Mouse (Mus musculus) neural tube, embryonic 11.5 days (tissue): ENCODE measurements around the gene Armh4. TPM values are rescaled to one million over a fixed set of nuclear protein-coding genes. Genes with fewer than 3 reads are reported as not detected.
"Not testable (repeated sequence)": the region's sequence is repeated elsewhere in the genome, so short reads cannot be mapped to it uniquely, and the experiment has no call there.

Experiments
- ATAC-seq: fragments of 200-750 bp; cut with Nextera tagmentation; 2 replicates; pipeline ENCODE4 v1.8.0; 2017; ENCODE audit warnings: moderate number of reproducible peaks, mild to moderate bottlenecking, moderate TSS enrichment, moderate library complexity; ENCODE audit not compliant: insufficient read depth, low FRiP score, low TSS enrichment
- DNase-seq: peaks from one replicate; pipeline ENCODE4 v3.0.0-alpha.2; 2015; ENCODE audit warnings: low spot score
- H3K27ac ChIP-seq: fragments of 300-500 bp; sonication (generic); 2 replicates; pipeline ENCODE4 v1.5.1; 2014; ENCODE audit warnings: low read depth, mild to moderate bottlenecking, low read length
- H3K27me3 ChIP-seq: fragments of 300-500 bp; sonication (generic); 2 replicates; pipeline ENCODE4 v1.6.1; 2014; ENCODE audit warnings: mild to moderate bottlenecking, low read length, mixed read lengths; ENCODE audit not compliant: control insufficient read depth, insufficient read depth
- H3K36me3 ChIP-seq: fragments of 300-500 bp; sonication (generic); 2 replicates; pipeline ENCODE4 v1.6.1; 2014; ENCODE audit warnings: mild to moderate bottlenecking, low read length, moderate library complexity, mixed read lengths; ENCODE audit not compliant: control insufficient read depth, insufficient read depth
- H3K4me1 ChIP-seq: fragments of 300-500 bp; sonication (generic); 2 replicates; pipeline ENCODE4 v1.6.1; 2014; ENCODE audit warnings: low read length, mixed read lengths; ENCODE audit not compliant: control insufficient read depth, insufficient read depth
- H3K4me2 ChIP-seq: fragments of 300-500 bp; sonication (generic); 2 replicates; pipeline ENCODE4 v1.6.1; 2014; ENCODE audit warnings: low read depth, mild to moderate bottlenecking, moderate library complexity
- H3K4me3 ChIP-seq: fragments of 300-500 bp; sonication (generic); 2 replicates; pipeline ENCODE4 v1.5.1; 2014; ENCODE audit warnings: low read depth, low read length
- H3K9ac ChIP-seq: fragments of 300-500 bp; sonication (generic); 2 replicates; pipeline ENCODE4 v1.6.1; 2014; ENCODE audit warnings: mild to moderate bottlenecking, low read length
- H3K9me3 ChIP-seq: fragments of 300-500 bp; sonication (generic); 2 replicates; pipeline ENCODE4 v1.6.1; 2016; ENCODE audit warnings: low read length; ENCODE audit not compliant: control insufficient read depth
- WGBS: fragments of 180-500 bp; shearing (Covaris S2); extraction: QIAGEN DNeasy Blood & Tissue Kit; methylation state at CpG from one replicate; pipeline ENCODE4 v1.1.7; 2014; 5-methylcytosine and 5-hydroxymethylcytosine counted together
- polyA plus RNA-seq: library from polyadenylated mRNA; unstranded; fragments of >200 nt; fragmentation: Nextera tagmentation; extraction: Ambion mirVana; gene quantifications from 2 replicates; pipeline ENCODE4 v1.2.1, GENCODE M21; 2014

Gene Armh4
- 35.5 and 36.9 TPM in 2 replicates for polyA plus RNA-seq

DNA sequence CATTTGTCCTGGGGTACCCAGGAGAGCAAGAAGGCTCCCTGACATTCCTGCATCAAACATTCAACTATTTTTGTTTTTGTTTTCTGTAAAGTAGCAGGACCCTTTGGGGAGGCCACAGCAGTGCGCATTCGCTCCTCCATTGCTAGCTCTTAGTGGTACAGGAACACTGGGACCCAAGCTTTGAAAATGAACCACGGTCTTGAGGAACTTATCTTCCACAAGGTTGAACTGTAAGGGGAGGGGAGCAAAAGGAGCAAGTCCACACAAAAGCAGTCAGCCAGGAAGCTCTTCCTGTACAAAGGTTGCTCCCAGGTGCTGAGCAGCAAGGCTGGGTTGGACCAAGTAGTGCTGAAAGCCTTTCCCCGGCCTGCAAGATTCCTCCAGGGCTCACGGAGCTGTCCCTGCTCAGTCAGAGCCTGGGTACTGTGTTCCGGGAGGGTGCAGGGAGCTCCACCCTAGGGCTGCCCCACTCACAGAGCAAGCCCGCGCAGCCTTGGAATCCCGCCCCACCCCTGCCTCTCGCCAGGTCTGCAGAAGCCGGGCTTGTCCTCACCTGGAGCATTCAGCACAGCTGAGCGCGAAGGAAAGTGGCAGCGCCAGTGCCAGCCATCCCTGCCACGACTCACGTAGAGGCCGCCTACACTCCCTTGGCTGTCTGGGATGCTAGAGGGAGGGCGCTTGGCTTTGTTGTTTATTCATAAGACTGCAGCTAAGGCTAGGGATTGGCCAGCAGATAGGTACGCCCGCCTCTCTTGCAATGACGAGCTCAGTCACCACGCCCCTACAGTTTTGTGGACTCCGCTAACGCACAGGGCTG lies at the start of gene Armh4:
TSS of gene Armh4 (minus strand) at position 669 of the 817 bp plus-strand sequence.
- H3K4me3 ChIP-seq = peak within 1 kb of the TSS; percentile 62
- H3K9me3 ChIP-seq = no peaks in the 10 kb centered on the region
- WGBS = 2% methylated on average over 23 of the region's 24 CpGs
- peak within 1 kb of the TSS; percentile 74 for H3K9ac ChIP-seq
- peak within 1 kb of the TSS; percentile 79 for H3K4me2 ChIP-seq
- H3K27me3 ChIP-seq = no peaks in the 10 kb centered on the region
- DNase-seq (peak; percentile 86), ATAC-seq (peak; percentile 100)
- peak within 1 kb of the TSS; percentile 62; the same call in 1 of the 2 replicates for H3K27ac ChIP-seq
- H3K36me3 ChIP-seq = no peaks in the 10 kb centered on the region
- H3K4me1 ChIP-seq = no peaks in the 10 kb centered on the region

DNA sequence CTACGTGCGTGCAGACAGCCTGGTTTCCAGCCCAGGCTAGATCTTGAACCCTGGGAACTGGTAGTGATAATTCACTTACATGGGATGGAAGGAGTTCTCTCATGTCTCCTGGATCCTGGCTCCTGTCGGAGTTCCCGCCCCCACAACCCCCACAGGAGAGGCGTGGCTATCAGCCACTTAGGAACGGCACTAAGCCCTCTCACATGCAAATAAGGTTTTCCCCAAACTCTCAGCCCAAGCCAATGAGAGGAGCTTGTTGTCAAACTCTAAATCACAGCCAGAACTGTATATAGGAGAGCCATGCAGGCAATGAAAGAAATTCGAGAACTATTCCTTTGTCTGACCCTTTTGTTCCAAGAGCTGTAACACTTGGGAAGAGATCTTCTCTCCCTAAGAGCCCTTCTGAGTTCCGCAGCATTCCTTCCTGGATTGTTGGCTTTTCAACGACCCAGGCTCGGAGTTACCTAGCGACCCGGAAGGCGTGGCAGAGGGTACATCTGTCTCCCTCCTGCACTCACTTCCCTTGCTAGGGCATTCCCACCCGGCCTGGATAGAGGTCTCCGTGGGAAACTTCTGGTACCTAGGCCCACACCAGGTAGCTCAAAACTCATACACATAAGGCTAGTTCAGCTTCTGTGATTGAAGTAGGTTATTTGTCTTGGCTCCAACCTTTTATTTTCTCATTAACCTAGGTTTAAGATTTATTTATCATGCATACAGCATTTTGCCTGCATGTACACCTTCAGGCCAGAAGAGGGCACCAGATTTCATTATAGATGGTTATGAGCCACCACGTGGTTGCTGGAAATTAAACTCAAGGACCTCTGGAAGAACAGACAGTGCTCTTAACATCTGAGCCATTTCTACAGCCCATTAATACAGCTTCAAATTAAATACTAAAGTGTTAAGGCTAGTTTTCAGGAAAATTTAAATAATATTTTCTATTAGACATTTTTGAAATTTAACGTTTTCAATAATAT lies 46.3 kb upstream of the Armh4 start:
- peak overlapping the region; percentile 49 for H3K4me2 ChIP-seq
- peak; percentile 41 for DNase-seq
- no peak overlapping the region for H3K27ac ChIP-seq
- H3K9me3 ChIP-seq = no peaks in the 10 kb centered on the region
- peak overlapping the region; percentile 0; the same call in 1 of the 2 replicates for H3K9ac ChIP-seq
- 11% methylated on average over 17 of the region's 17 CpGs for WGBS
- no peaks in the 10 kb centered on the region for H3K4me1 ChIP-seq
- ATAC-seq = peak; percentile 61; the same call in 1 of the 2 replicates
- H3K36me3 ChIP-seq = no peaks in the 10 kb centered on the region
- H3K27me3 ChIP-seq = no peaks in the 10 kb centered on the region
- 0 out of 2 replicates have a peak overlapping the region, but pooled peaks have one; percentile 12 for H3K4me3 ChIP-seq

DNA sequence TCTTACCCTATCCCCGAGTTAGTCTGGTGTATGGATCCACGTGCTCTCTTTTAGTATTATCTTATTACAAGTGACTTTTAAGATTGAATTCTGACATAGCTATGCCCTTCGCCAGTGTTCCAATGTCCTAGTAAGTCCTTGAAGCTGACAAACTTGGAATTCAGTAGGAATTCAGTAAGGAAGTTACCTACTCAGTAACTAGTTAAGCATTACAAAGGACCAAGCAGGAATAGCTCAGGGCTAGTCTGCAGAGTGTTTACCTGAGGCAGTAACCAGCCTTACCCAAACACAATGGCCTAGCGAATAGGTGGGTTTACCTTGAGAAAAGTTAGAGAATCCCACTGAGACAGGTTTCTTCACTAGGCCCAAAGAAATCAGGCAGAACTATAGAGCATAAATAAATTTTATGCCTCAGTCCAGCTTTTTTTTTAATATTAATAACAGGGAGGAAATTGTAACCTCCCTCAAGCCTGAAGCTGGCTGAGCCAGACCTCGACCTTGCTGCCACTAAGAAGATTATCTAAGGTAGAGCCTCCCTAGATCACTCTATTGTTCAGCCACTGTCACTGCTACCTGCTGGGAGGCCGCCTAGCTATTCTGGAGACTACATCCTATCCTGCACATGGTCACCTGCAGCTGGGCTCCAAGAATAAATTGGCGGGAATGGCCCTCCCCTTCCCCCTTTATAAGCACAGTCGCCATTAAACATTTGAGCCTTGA lies 36.7 kb upstream of the Armh4 start:
- not testable (repeated sequence) for H3K27me3 ChIP-seq, H3K4me3 ChIP-seq

DNA sequence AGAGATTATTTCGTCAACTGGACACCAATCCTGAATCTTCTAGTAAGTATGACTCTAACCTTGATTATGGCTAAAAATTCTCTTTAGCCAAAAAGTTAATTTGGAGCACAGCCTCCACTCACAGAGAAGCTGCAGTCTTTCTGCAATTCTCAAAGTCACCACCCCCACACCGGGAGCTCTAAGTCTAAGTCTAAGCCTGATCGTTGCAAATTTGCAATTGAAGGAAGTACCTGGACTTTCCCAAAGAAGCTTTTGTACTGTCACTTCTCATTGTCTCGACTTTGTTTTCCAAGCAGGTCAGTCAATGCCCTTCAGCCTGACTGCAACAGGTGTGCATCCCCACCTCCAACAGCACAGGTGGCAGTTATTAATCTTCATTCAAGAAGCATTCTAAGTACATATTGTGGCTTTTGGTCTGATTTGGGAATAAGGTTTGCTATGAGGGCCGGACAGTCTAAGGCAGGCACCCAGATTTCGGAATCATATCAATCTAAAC lies 35.6 kb upstream of the Armh4 start:
- not testable (repeated sequence) for DNase-seq, H3K36me3 ChIP-seq, ATAC-seq, H3K9ac ChIP-seq, H3K9me3 ChIP-seq, H3K4me3 ChIP-seq, H3K27me3 ChIP-seq, H3K27ac ChIP-seq, H3K4me2 ChIP-seq, H3K4me1 ChIP-seq
- WGBS = 90% methylated on average over 6 of the region's 6 CpGs

More for the DNA sequence above, 36.7 kb upstream of the Armh4 start:
- not testable (repeated sequence) for H3K9me3 ChIP-seq, DNase-seq, H3K36me3 ChIP-seq, ATAC-seq, H3K4me2 ChIP-seq, H3K9ac ChIP-seq, H3K27ac ChIP-seq, H3K4me1 ChIP-seq
- WGBS = 84% methylated on average over 8 of the region's 8 CpGs

DNA sequence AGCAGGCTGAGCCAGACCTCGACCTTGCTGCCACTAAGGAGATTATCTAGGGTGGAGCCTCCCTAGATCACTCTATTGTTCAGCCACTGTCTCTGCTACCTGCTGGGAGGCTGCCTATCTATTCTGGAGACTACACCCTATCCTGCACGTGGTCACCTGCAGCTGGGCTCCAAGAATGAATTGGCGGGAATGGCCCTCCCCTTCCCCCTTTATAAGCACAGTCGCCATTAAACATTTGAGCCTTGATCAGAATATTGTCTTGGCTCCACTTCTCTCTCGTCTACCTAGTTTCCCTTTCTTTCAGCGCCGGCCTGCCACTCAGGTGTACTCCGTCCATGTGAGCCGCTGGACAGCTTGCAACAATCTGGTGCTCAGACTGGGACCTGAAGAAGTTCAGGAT lies 29.8 kb upstream of the Armh4 start:
- not testable (repeated sequence) for H3K4me2 ChIP-seq, H3K27ac ChIP-seq, DNase-seq, H3K36me3 ChIP-seq, H3K4me1 ChIP-seq, ATAC-seq, H3K9ac ChIP-seq, H3K27me3 ChIP-seq, H3K9me3 ChIP-seq, H3K4me3 ChIP-seq
- WGBS = 84% methylated on average over 9 of the region's 9 CpGs

DNA sequence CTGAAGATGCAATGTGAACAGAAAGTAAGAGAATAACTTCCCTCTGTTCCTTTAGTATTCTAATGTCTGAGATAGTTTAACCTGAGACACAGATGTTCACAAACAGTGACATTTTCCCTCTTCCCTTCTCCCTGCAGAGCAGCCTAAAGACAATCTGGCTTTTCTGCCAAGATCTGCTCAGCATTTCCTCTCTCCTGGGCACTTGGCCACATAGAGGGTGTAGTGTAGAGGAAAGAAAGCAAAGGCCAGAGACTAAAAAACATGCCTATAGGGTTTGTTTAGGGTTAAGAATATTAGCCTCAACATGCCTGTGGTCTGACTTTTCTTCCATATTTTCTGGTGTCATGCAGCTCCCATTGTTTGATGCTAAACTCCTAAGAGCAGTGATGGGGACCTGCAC lies 21.9 kb upstream of the Armh4 start:
- not testable (repeated sequence) for H3K4me3 ChIP-seq, ATAC-seq

DNA sequence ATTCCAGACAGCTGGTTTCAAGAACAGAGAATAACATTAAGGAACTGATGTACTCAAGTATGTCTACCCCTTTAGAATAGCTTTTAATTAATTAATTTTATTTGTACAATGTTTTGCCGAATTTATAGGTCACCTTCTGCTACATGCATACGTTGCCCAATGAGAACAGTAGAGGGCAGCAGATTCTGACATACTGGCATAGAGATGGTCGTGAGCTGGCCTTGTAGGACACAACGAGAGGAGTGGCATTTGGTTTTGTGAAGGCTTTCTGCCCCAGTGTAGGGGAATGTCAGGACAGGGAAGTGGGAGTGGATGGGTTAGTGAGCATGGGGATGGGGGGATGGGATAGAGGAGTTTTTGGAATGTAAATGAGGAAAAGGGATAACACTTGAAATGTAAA lies 18.3 kb upstream of the Armh4 start:
- DNase-seq (peak; percentile 28), ATAC-seq (no peak; the same call in 1 of the 2 replicates)
- H3K27me3 ChIP-seq = no peaks in the 10 kb centered on the region
- H3K36me3 ChIP-seq = no peaks in the 10 kb centered on the region
- no peak overlapping the region for H3K4me3 ChIP-seq
- no peak overlapping the region for H3K9ac ChIP-seq
- no peak overlapping the region for H3K27ac ChIP-seq
- H3K4me1 ChIP-seq = no peaks in the 10 kb centered on the region
- 15% methylated on average over 4 of the region's 4 CpGs for WGBS
- no peaks in the 10 kb centered on the region for H3K9me3 ChIP-seq
- no peak overlapping the region for H3K4me2 ChIP-seq

More for the DNA sequence above, 21.9 kb upstream of the Armh4 start:
- not testable (repeated sequence) for H3K4me1 ChIP-seq, H3K9ac ChIP-seq, H3K9me3 ChIP-seq, H3K36me3 ChIP-seq, H3K27ac ChIP-seq, H3K27me3 ChIP-seq, DNase-seq, H3K4me2 ChIP-seq

DNA sequence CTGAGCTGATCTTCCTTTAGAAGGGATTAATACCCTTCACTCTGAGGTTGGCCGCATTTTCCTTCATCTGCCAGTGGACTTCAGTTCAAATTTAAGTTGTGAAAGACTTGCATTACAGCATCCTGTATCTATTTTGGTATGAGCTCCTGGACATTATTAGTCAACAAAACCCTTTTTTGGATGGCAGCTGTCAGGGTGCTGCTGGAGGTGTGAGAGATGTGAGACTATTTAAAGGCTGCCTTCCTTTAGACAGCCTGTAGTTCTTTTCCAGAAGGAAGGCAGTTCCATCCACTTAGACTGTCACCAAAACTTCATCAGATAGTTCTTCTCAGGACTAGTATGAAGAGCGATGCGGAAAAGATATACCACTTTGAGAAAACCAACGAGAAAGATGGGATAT lies 10.8 kb upstream of the Armh4 start:
- no peak overlapping the region for H3K4me3 ChIP-seq
- H3K27ac ChIP-seq = no peak overlapping the region
- H3K9ac ChIP-seq = no peak overlapping the region
- ATAC-seq (no peak), DNase-seq (no peak)
- no peaks in the 10 kb centered on the region for H3K27me3 ChIP-seq
- no peaks in the 10 kb centered on the region for H3K36me3 ChIP-seq
- no peaks in the 10 kb centered on the region for H3K9me3 ChIP-seq
- 91% methylated on average over 4 of the region's 4 CpGs for WGBS
- no peaks in the 10 kb centered on the region for H3K4me1 ChIP-seq
- H3K4me2 ChIP-seq = no peak overlapping the region
